Mouse (Mus musculus) embryonic facial prominence, embryonic 11.5 days (tissue): ENCODE data around the gene Krt25. TPM values are rescaled to one million over a fixed set of nuclear protein-coding genes. Genes with fewer than 3 reads are reported as not detected.

ENCODE experiments used
- ATAC-seq: fragments of 200-750 bp; cut with Nextera tagmentation; replicated peaks from 2 replicates; pipeline ENCODE4 v1.8.0; 2017; ENCODE audit warnings: low read depth; ENCODE audit not compliant: insufficient number of reproducible peaks, low FRiP score, low TSS enrichment
- DNase-seq: peaks from one replicate; pipeline ENCODE4 v3.0.0-alpha.2; 2015; ENCODE audit warnings: low spot score
- H3K27ac ChIP-seq: fragments of 300-500 bp; sonication (generic); replicated peaks from 2 replicates; pipeline ENCODE4 v1.5.1; 2014; ENCODE audit warnings: mild to moderate bottlenecking, low read depth, low read length, control low read depth
- H3K27me3 ChIP-seq: fragments of 300-500 bp; sonication (generic); 2 replicates; pipeline ENCODE4 v1.6.1; 2014; ENCODE audit warnings: mild to moderate bottlenecking, low read length, moderate library complexity, mixed read lengths; ENCODE audit not compliant: control insufficient read depth, insufficient read depth
- H3K36me3 ChIP-seq: fragments of 300-500 bp; sonication (generic); replicated peaks from 2 replicates; pipeline ENCODE4 v1.6.1; 2014; ENCODE audit warnings: low read depth, mild to moderate bottlenecking, low read length, moderate library complexity, mixed read lengths; ENCODE audit not compliant: control insufficient read depth, insufficient read depth
- H3K4me1 ChIP-seq: fragments of 300-500 bp; sonication (generic); 2 replicates; pipeline ENCODE4 v1.6.1; 2014; ENCODE audit warnings: low read length, mixed read lengths; ENCODE audit not compliant: control insufficient read depth, insufficient read depth
- H3K4me2 ChIP-seq: fragments of 300-500 bp; sonication (generic); 2 replicates; pipeline ENCODE4 v1.6.1; 2014; ENCODE audit warnings: low read depth, mild to moderate bottlenecking, control low read depth, low read length, moderate library complexity
- H3K4me3 ChIP-seq: fragments of 300-500 bp; sonication (generic); 2 replicates; pipeline ENCODE4 v1.5.1; 2014; ENCODE audit warnings: low read depth, low read length, control low read depth
- H3K9ac ChIP-seq: fragments of 300-500 bp; sonication (generic); replicated peaks from 2 replicates; pipeline ENCODE4 v1.6.1; 2014; ENCODE audit warnings: mild to moderate bottlenecking, control low read depth, low read length
- H3K9me3 ChIP-seq: fragments of 300-500 bp; sonication (generic); replicated peaks from 2 replicates; pipeline ENCODE4 v1.6.1; 2016; ENCODE audit warnings: mild to moderate bottlenecking, low read length, inconsistent platforms, mixed read lengths; ENCODE audit not compliant: control insufficient read depth
- WGBS: fragments of 180-500 bp; shearing (Covaris S2); extraction: QIAGEN DNeasy Blood & Tissue Kit; methylation state at CpG from one replicate; pipeline ENCODE4 v1.1.7; 2014; 5-methylcytosine and 5-hydroxymethylcytosine counted together
- polyA plus RNA-seq: library from polyadenylated mRNA; unstranded; fragments of >200 nt; fragmentation: Nextera tagmentation; extraction: Ambion mirVana; gene quantifications from 2 replicates; pipeline ENCODE4 v1.2.1, GENCODE M21; 2014

Krt25 gene
- not detected in 2 replicates for polyA plus RNA-seq

DNA sequence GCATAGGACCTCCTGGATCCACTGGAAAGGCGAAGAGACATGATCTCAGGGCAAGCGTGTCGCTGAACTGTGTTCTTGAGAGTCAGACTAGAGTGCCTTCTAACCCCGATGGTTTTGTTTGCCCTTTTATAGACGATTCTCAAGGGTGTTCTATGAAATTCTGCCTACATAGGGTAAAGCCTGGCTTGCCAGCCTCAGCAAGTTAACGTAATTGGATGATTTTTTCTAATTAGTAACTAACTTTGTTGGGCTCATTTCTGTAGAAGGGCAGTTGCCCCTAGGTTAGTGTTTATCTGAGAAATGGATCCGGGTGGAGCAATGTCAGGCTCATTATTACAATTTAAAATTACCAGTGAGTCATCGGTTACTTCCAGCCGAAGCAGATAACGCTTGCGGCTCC, at the start of gene Krt25:
Gene Krt25, minus strand, starts transcription at position 101 of the 400 bp plus-strand sequence.
- WGBS, result 92% methylated on average over 11 of the region's 11 CpGs
- no peak within 1 kb of the TSS for H3K4me3 ChIP-seq
- H3K9ac ChIP-seq, result no peak within 1 kb of the TSS
- H3K9me3 ChIP-seq, result no peaks in the 10 kb centered on the region
- H3K4me2 ChIP-seq, result no peak within 1 kb of the TSS
- ATAC-seq, result no peak
- H3K4me1 ChIP-seq, result no peaks in the 10 kb centered on the region
- H3K27me3 ChIP-seq, result no peaks in the 10 kb centered on the region; the same call in 1 of the 2 replicates
- no peak within 1 kb of the TSS for H3K27ac ChIP-seq
- DNase-seq, result no peak
- no peaks in the 10 kb centered on the region for H3K36me3 ChIP-seq

- Histone ChIP-seq H3K4me1 (no peaks in the 10 kb centered on the region), H3K9ac (no peak overlapping the region), H3K4me2 (no peak overlapping the region), H3K4me3 (no peak overlapping the region), H3K9me3 (no peaks in the 10 kb centered on the region), H3K27ac (no peak overlapping the region), H3K36me3 (no peaks in the 10 kb centered on the region), H3K27me3 (no peaks in the 10 kb centered on the region)
- ATAC-seq (no peak), DNase-seq (no peak)
- 87% methylated on average over 8 of the region's 8 CpGs for WGBS
Measured at GRCm38 (mm10) chr11:99369853-99370451, 47.2 kb upstream of the Krt25 start.

- 27% methylated on average over 3 of the region's 3 CpGs for WGBS
- DNase-seq, result peak; percentile 45
- H3K4me3 ChIP-seq, result no peak overlapping the region
- H3K36me3 ChIP-seq, result no peaks in the 10 kb centered on the region
- no peak for ATAC-seq
- H3K27ac ChIP-seq, result no peak overlapping the region
- H3K9ac ChIP-seq, result no peak overlapping the region
- H3K4me1 ChIP-seq, result no peaks in the 10 kb centered on the region
- no peak overlapping the region for H3K4me2 ChIP-seq
- H3K27me3 ChIP-seq, result no peaks in the 10 kb centered on the region
- H3K9me3 ChIP-seq, result no peaks in the 10 kb centered on the region
Measured at GRCm38 (mm10) chr11:99369229-99369628, 46.5 kb upstream of the Krt25 start.

DNA sequence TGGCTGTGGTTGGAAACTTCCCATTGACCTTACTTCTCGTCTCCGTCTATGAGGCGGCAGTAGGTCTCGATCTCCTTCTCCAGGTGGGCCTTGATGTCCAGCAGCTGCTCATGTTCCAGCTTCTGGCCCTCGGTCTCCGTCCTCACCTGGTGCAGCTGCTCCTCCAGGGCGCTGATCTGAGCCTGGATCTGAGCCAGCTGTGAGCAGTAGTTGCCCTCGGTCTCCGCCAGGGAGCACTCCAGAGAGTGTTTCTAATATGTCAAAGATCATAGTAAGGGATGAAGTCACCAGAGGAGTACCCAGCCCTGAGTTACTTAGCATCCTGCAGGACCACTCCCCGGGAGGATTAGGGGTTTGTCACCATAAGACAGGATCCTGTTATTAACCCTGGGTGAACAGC, 44.0 kb upstream of the Krt25 start:
- Histone ChIP-seq H3K4me2 (no peak overlapping the region), H3K4me3 (no peak overlapping the region), H3K36me3 (no peaks in the 10 kb centered on the region), H3K27ac (no peak overlapping the region), H3K27me3 (no peaks in the 10 kb centered on the region), H3K4me1 (no peaks in the 10 kb centered on the region), H3K9ac (no peak overlapping the region), H3K9me3 (no peaks in the 10 kb centered on the region)
- DNase-seq (peak; percentile 11), ATAC-seq (no peak)
- 43% methylated on average over 10 of the region's 10 CpGs for WGBS

DNA sequence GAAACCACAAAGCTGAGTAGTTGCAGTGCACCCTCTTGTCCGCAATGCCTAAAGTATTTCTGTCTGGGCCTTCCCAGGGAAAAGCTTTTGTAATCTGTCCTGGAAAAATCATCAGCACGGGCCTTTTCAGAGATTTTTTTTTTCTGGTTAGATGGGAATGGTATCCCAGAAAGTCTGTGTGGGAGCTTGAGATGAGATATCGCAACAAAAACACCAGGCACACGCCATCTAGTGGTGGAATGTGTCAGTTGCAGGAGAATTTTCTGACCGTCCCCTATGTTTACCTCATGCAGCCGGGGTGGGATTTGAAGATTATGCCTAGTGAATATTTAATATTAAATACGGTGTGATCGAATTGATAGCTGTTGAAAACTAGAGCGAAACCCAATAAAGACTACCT, 41.7 kb upstream of the Krt25 start:
- no peak overlapping the region for H3K27ac ChIP-seq
- no peaks in the 10 kb centered on the region for H3K27me3 ChIP-seq
- ATAC-seq (no peak), DNase-seq (peak; percentile 77)
- 24% methylated on average over 9 of the region's 9 CpGs for WGBS
- no peaks in the 10 kb centered on the region for H3K36me3 ChIP-seq
- H3K9ac ChIP-seq, result no peak overlapping the region
- H3K4me1 ChIP-seq, result no peaks in the 10 kb centered on the region
- no peaks in the 10 kb centered on the region for H3K9me3 ChIP-seq
- no peak overlapping the region for H3K4me3 ChIP-seq
- H3K4me2 ChIP-seq, result no peak overlapping the region

DNA sequence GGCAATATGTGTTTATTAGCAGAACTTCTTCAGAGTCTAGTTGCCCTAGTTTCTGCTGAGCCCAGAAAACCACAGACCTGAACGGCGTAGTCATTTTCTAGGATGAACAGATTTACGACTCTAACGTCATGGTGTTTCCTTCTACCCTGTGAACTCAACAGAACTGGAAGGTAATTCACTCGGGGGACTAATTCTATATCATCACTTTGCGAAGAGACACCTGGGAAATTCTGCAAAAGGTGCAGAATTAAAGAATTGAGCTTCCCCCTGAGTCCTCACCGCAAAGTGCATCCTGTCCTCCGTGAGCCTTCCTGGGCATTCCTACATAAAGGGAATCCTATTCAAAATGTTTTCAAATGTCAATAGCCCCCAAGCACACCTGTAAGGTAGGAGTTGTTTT, 38.7 kb upstream of the Krt25 start:
- H3K9me3 ChIP-seq, result no peaks in the 10 kb centered on the region
- ATAC-seq (no peak), DNase-seq (no peak)
- H3K4me3 ChIP-seq, result no peak overlapping the region
- 89% methylated on average over 8 of the region's 8 CpGs for WGBS
- no peak overlapping the region for H3K4me2 ChIP-seq
- H3K27me3 ChIP-seq, result no peaks in the 10 kb centered on the region
- H3K27ac ChIP-seq, result no peak overlapping the region
- H3K36me3 ChIP-seq, result no peaks in the 10 kb centered on the region
- no peaks in the 10 kb centered on the region for H3K4me1 ChIP-seq
- H3K9ac ChIP-seq, result no peak overlapping the region

GRCm38 (mm10) chr11:99351004-99351403, 28.3 kb upstream of the Krt25 start, which contains the start of gene Krt27:
Gene Krt27 (minus strand): TSS chr11:99351104.
- Histone ChIP-seq H3K27me3 (no peaks in the 10 kb centered on the region), H3K9ac (no peak within 1 kb of the TSS), H3K4me2 (no peak within 1 kb of the TSS), H3K4me3 (no peak within 1 kb of the TSS), H3K9me3 (no peaks in the 10 kb centered on the region), H3K4me1 (no peaks in the 10 kb centered on the region), H3K27ac (no peak within 1 kb of the TSS), H3K36me3 (no peaks in the 10 kb centered on the region)
- no peak for DNase-seq
- WGBS, result 73% methylated on average over 12 of the region's 12 CpGs
- ATAC-seq, result no peak

DNA sequence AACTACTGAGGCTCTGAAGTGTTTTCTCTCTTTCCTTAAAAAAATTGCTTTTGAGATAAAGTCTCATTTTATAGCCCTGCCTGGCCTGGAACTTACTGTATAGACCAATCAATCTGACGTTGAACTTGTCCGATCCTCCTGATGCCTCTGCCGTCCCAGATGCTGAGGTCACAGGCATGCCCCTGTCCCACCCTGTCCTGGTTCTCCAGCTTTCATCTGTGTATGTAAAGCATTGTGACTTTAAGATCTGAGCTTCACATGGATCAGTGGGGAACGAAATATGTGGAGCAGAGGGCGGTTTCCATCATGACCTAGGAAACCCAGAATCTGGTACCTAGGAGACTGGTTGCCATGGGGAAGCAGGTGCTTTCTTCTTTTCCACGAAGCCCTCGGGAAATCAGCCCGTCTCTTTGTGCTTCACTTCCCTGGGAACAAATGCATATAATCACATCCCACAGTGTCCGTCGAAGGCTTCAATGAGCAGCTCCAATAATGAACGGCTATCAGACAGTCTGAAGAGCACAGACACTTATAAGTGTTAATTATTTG, 16.6 kb upstream of the Krt25 start:
- Histone ChIP-seq H3K4me3 (no peak overlapping the region), H3K4me2 (no peak overlapping the region), H3K27me3 (no peaks in the 10 kb centered on the region), H3K4me1 (no peaks in the 10 kb centered on the region), H3K36me3 (no peaks in the 10 kb centered on the region), H3K27ac (no peak overlapping the region), H3K9ac (no peak overlapping the region), H3K9me3 (no peaks in the 10 kb centered on the region)
- WGBS, result 85% methylated on average over 11 of the region's 11 CpGs
- DNase-seq (no peak), ATAC-seq (no peak)
